Mouse (Mus musculus): Measurements from ENCODE around the gene Prg3. TPM values are rescaled to one million over a fixed set of nuclear protein-coding genes. Genes with fewer than 3 reads are reported as not detected.

Gene Prg3
- total and polyA plus RNA-seq, 3 experiments = not detected

DNA sequence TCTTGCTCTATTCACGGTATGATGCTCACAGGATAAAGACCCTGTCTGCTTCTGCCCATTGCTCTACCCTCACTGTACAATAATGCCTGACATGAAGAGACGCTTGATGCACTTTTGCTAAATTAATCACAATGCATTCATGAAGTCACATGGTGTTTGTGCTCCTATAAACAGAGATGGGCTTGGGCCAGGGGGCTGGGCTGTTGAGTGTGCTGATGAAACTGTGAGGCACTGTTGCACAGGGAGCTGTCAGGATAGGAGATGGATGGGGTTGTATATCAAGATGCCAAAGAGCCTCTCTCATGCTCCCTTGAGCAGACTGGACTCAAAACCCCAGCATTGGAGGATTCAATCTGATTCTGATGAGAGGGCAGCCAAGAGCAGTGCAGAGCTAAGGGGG is 45.1 kb downstream of the Prg3 start:
- peak overlapping the region in 1 of 3 experiments; percentile 3 for H3K4me3 ChIP-seq (replicated peaks in 1 of 3; ENCODE audit: low read depth in 2 of 3, low read length in 2 of 3, poor library complexity in 1 of 3)
- dilution Hi-C loops (cut with MboI; ENCODE audit: extremely low pct_ligation_motif_present, extremely low pct_unique_long_range_greater_than_20kb, low sequenced_read_pairs) (no loop called here), in situ Hi-C loops (cut with MboI; ENCODE audit: low pct_ligation_motif_present, low pct_unique_long_range_greater_than_20kb, low sequenced_read_pairs) (no loop called here)
- peaks cover 12 to 47% of the 10 kb centered on the region in 2 experiments for H3K4me1 ChIP-seq (ENCODE audit: control insufficient read depth in 1 of 2, insufficient read depth in 2 of 2)
- no peak for DNase-seq (ENCODE audit: extremely low read depth)
- H3K27me3 ChIP-seq (replicated peaks) = no peaks in the 10 kb centered on the region
- H3K9me3 ChIP-seq (replicated peaks; ENCODE audit: low read length) = no peaks in the 10 kb centered on the region
- no peak overlapping the region for H3K4me2 ChIP-seq (ENCODE audit: insufficient read depth, low read depth, poor library complexity, severe bottlenecking)
- peaks cover 0 to 5% of the 10 kb centered on the region in 2 experiments for H3K36me3 ChIP-seq (replicated peaks in 1 of 2; ENCODE audit: control insufficient read depth in 1 of 2, insufficient read depth in 1 of 2, low read length in 1 of 2)
- TF ChIP-seq SMC3 (IDR thresholded peaks at IDR 0.05; ENCODE audit: low read depth, low read length) (no peak), MEF2A (IDR thresholded peaks at IDR 0.05; ENCODE audit: borderline replicate concordance, low read depth, low read length) (no peak), TCF12 (IDR thresholded peaks at IDR 0.05; ENCODE audit: low read depth, low read length) (no peak), E2F4 (IDR thresholded peaks at IDR 0.05; ENCODE audit: insufficient replicate concordance, low read depth, low read length) (no peak), SIN3A (IDR thresholded peaks at IDR 0.05; ENCODE audit: low read length) (no peak), MYC (IDR thresholded peaks at IDR 0.05; ENCODE audit: low read depth, low read length) (no peak), USF2 (conservative IDR thresholded peaks at IDR 0.05; ENCODE audit: low read depth, low read length) (no peak), MXI1 (IDR thresholded peaks at IDR 0.05; ENCODE audit: low read depth, low read length) (no peak), IRF4 (IDR thresholded peaks at IDR 0.05; ENCODE audit: low read depth, low read length) (no peak), GABPA (IDR thresholded peaks at IDR 0.05; ENCODE audit: insufficient replicate concordance, low read depth, low read length) (no peak), MAFK (IDR thresholded peaks at IDR 0.05; ENCODE audit: insufficient replicate concordance, low read length) (no peak), CHD1 (IDR thresholded peaks at IDR 0.05; ENCODE audit: low read depth, low read length) (no peak), ZNF384 (IDR thresholded peaks at IDR 0.05; ENCODE audit: low read depth, low read length) (no peak), RAD21 (IDR thresholded peaks at IDR 0.05; ENCODE audit: low read depth, low read length) (no peak), RCOR1 (conservative IDR thresholded peaks at IDR 0.05; ENCODE audit: low read depth, low read length) (no peak), NELFE (IDR thresholded peaks at IDR 0.05; ENCODE audit: low read depth, low read length) (no peak), MAX (IDR thresholded peaks at IDR 0.05; ENCODE audit: low read length) (no peak)
- no peak overlapping the region for H3K27ac ChIP-seq (ENCODE audit: insufficient read depth, low read depth)
- H3K79me2 ChIP-seq (replicated peaks; ENCODE audit: control insufficient read depth, extremely low read depth, insufficient read depth, poor library complexity, severe bottlenecking) = peaks cover 10% of the 10 kb centered on the region
- H3K9ac ChIP-seq (ENCODE audit: insufficient read depth, low read depth) = peak overlapping the region; percentile 20; the same call in 1 of the 2 replicates

DNA sequence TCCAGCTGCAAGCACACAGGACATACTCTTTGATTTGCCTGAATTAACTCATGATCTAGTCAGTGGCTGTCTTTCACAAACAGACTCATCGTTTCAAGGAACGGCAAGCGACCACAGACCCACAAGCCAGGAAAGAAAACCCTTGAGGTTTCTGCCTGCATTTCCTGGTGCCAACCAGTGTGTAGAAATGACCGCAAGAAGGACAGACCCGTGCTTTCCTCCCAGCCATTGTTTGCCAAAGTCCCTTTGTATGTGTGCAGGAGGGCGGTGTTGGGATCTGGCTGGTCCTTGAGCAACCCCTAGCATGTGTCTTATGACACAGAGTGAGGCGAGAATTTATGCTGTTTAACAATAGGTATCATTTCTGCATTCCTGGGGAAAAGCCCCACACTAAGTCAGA is 46.2 kb downstream of the Prg3 start:
- no peaks in the 10 kb centered on the region for H3K27me3 ChIP-seq (replicated peaks)
- in situ Hi-C loops (cut with MboI; ENCODE audit: low pct_ligation_motif_present, low pct_unique_long_range_greater_than_20kb, low sequenced_read_pairs) (no loop called here), dilution Hi-C loops (cut with MboI; ENCODE audit: extremely low pct_ligation_motif_present, extremely low pct_unique_long_range_greater_than_20kb, low sequenced_read_pairs) (no loop called here)
- H3K4me2 ChIP-seq (ENCODE audit: insufficient read depth, low read depth, poor library complexity, severe bottlenecking) = peak overlapping the region; percentile 48
- TF ChIP-seq USF2 (conservative IDR thresholded peaks at IDR 0.05; ENCODE audit: low read depth, low read length) (no peak), USF1 (IDR thresholded peaks at IDR 0.05; ENCODE audit: low read depth, low read length) (no peak), IRF4 (IDR thresholded peaks at IDR 0.05; ENCODE audit: low read depth, low read length) (0 out of 2 replicates have a peak, but pooled peaks have one; percentile 6), ZC3H11A (IDR thresholded peaks at IDR 0.05; ENCODE audit: low read depth, low read length) (no peak), BHLHE40 (IDR thresholded peaks at IDR 0.05; ENCODE audit: low read depth, low read length) (peak; percentile 54), ETS1 (conservative IDR thresholded peaks at IDR 0.05; ENCODE audit: low read depth, low read length) (0 out of 2 replicates have a peak, but pooled peaks have one; percentile 17)
- H3K9ac ChIP-seq (ENCODE audit: insufficient read depth, low read depth) = peak overlapping the region; percentile 21
- DNase-seq (ENCODE audit: extremely low read depth) = no peak
- peaks cover 0 to 10% of the 10 kb centered on the region in 2 experiments for H3K36me3 ChIP-seq (replicated peaks in 1 of 2; ENCODE audit: control insufficient read depth in 1 of 2, insufficient read depth in 1 of 2, low read length in 1 of 2)
- H3K4me1 ChIP-seq (ENCODE audit: control insufficient read depth in 1 of 2, insufficient read depth in 2 of 2) = peaks cover 12 to 48% of the 10 kb centered on the region in 2 experiments
- peaks cover 21% of the 10 kb centered on the region for H3K79me2 ChIP-seq (replicated peaks; ENCODE audit: control insufficient read depth, extremely low read depth, insufficient read depth, poor library complexity, severe bottlenecking)
- H3K9me3 ChIP-seq (replicated peaks; ENCODE audit: low read length) = no peaks in the 10 kb centered on the region
- no peak overlapping the region for H3K27ac ChIP-seq (ENCODE audit: insufficient read depth, low read depth)
- peak overlapping the region in 2 of 3 experiments; percentile 5 to 29 for H3K4me3 ChIP-seq (replicated peaks in 1 of 3; ENCODE audit: low read depth in 2 of 3, low read length in 2 of 3, poor library complexity in 1 of 3)

Data from CH12.LX (cell line).